Mouse (Mus musculus) small intestine, adult 2 months (tissue): ENCODE data around the gene Ppm1b.

ENCODE experiments used
- CTCF ChIP-seq: fragments of 200-500 bp; IDR thresholded peaks from 2 replicates; pipeline ENCODE4 v1.5.1; 2012; ENCODE audit warnings: low read depth, mild to moderate bottlenecking, control low read depth, inconsistent platforms, low read length, moderate library complexity, mixed read lengths; ENCODE audit not compliant: insufficient replicate concordance, insufficient read length; ENCODE audit errors: extremely low read depth
- POLR2A ChIP-seq: fragments of 200-500 bp; IDR thresholded peaks from 2 replicates; pipeline ENCODE4 v1.6.1; 2012; ENCODE audit warnings: low read depth, mild to moderate bottlenecking, control low read depth, inconsistent platforms, low read length, moderate library complexity

DNA sequence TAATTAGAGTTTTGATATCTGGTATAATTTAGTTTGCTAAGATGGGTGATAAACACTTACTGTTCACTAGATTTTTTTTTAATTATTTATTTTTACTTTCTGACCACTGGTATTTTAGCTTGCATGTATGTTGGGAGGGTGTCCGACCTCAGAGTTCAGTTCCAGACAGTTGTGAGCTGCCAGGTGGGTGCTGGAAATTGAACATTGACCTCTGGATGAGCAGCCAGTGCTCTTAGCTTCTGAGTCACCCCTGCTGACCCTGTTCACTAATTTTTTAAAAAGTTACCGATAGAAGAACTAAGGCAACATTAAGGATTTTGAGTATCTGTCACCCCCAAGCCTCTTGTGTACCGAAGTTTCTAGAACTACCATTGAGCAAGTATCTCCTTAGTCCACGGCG is 91.8 kb downstream of the Ppm1b start:
- TF ChIP-seq CTCF = no peak
- TF ChIP-seq POLR2A = no peak
